Mouse (Mus musculus) embryonic facial prominence, embryonic 14.5 days (tissue): ENCODE measurements around the gene Anp32b. TPM values are rescaled to one million over a fixed set of nuclear protein-coding genes. Genes with fewer than 3 reads are reported as not detected.
A peak's percentile ranks its signal among the peaks of the same experiment; 100 is the strongest.

Source experiments
- ATAC-seq: fragments of 200-750 bp; cut with Nextera tagmentation; 2 replicates; pipeline ENCODE4 v1.8.0; 2017; ENCODE audit warnings: low read depth, moderate number of reproducible peaks, moderate TSS enrichment
- DNase-seq: peaks from one replicate; pipeline ENCODE4 v3.0.0-alpha.2; 2015; ENCODE audit warnings: low spot score
- H3K27ac ChIP-seq: fragments of 300-500 bp; sonication (generic); replicated peaks from 2 replicates; pipeline ENCODE4 v1.5.1; 2014; ENCODE audit warnings: low read depth, mild to moderate bottlenecking, low read length, moderate library complexity
- H3K27me3 ChIP-seq: fragments of 300-500 bp; sonication (generic); replicated peaks from 2 replicates; pipeline ENCODE4 v1.6.1; 2014; ENCODE audit warnings: low read length; ENCODE audit not compliant: control insufficient read depth, insufficient read depth
- H3K36me3 ChIP-seq: fragments of 300-500 bp; sonication (generic); 2 replicates; pipeline ENCODE4 v1.6.1; 2014; ENCODE audit warnings: low read length, mixed read lengths; ENCODE audit not compliant: control insufficient read depth, insufficient read depth
- H3K4me1 ChIP-seq: fragments of 300-500 bp; sonication (generic); 2 replicates; pipeline ENCODE4 v1.6.1; 2014; ENCODE audit warnings: antibody characterized with exemption, low read length; ENCODE audit not compliant: control insufficient read depth, insufficient read depth
- H3K4me2 ChIP-seq: fragments of 300-500 bp; sonication (generic); 2 replicates; pipeline ENCODE4 v1.6.1; 2014; ENCODE audit warnings: low read depth, mild to moderate bottlenecking, low read length, moderate library complexity, mixed read lengths
- H3K4me3 ChIP-seq: fragments of 300-500 bp; sonication (generic); 2 replicates; pipeline ENCODE4 v1.5.1; 2014; ENCODE audit warnings: low read depth, mild to moderate bottlenecking, low read length
- H3K9ac ChIP-seq: fragments of 300-500 bp; sonication (generic); 2 replicates; pipeline ENCODE4 v1.6.1; 2014; ENCODE audit warnings: low read depth, mild to moderate bottlenecking, low read length, moderate library complexity, mixed read lengths
- H3K9me3 ChIP-seq: fragments of 300-500 bp; sonication (generic); 2 replicates; pipeline ENCODE4 v1.6.1; 2016; ENCODE audit warnings: low read length; ENCODE audit not compliant: control insufficient read depth
- WGBS: fragments of 180-500 bp; shearing (Covaris S2); extraction: QIAGEN DNeasy Blood & Tissue Kit; methylation state at CpG from one replicate; pipeline ENCODE4 v1.1.7; 2014; 5-methylcytosine and 5-hydroxymethylcytosine counted together
- polyA plus RNA-seq: library from polyadenylated mRNA; unstranded; fragments of >200 nt; fragmentation: Nextera tagmentation; extraction: Ambion mirVana; gene quantifications from 2 replicates; pipeline ENCODE4 v1.2.1, GENCODE M21; 2014

Gene Anp32b
- polyA plus RNA-seq, 1 experiment from 2014 or later, result 238 TPM

DNA sequence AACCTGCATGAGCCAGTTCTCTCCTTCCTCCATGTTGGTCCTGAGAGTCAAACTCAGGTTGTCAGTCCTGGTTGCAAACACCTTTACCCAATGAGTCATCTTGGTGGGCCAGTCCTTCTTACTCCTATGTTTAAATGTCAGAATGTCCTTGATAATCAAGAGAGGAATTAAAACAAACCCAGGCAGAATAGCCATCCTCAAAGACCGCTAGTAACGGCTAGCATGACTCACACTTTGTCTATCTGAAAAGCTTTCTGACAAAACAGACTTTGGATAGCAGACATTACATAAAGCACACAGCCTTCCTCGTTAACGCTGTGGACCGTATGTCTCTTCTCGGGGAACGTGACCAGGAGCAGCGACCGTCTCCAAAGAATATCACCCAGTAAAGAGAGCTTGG lies 31.9 kb upstream of the Anp32b start:
- Histone ChIP-seq H3K9me3 (no peaks in the 10 kb centered on the region; the same call in 1 of the 2 replicates), H3K4me2 (no peak overlapping the region), H3K9ac (no peak overlapping the region), H3K27me3 (no peaks in the 10 kb centered on the region), H3K4me1 (no peaks in the 10 kb centered on the region), H3K4me3 (no peak overlapping the region), H3K27ac (no peak overlapping the region), H3K36me3 (no peaks in the 10 kb centered on the region)
- no peak for ATAC-seq
- 84% methylated on average over 9 of the region's 9 CpGs for WGBS
- DNase-seq, result no peak

- Histone ChIP-seq H3K4me1 (no peaks in the 10 kb centered on the region), H3K9me3 (no peaks in the 10 kb centered on the region), H3K36me3 (no peaks in the 10 kb centered on the region), H3K9ac (no peak overlapping the region), H3K27ac (no peak overlapping the region), H3K4me2 (no peak overlapping the region), H3K4me3 (no peak overlapping the region), H3K27me3 (no peaks in the 10 kb centered on the region)
- no peak for ATAC-seq
- no peak for DNase-seq
- WGBS, result 76% methylated on average over 8 of the region's 8 CpGs
Measured at GRCm38 (mm10) chr4:46422625-46423024, 28.1 kb upstream of the Anp32b start.

- no peak for ATAC-seq
- no peak overlapping the region for H3K4me3 ChIP-seq
- no peak overlapping the region for H3K4me2 ChIP-seq
- H3K27ac ChIP-seq, result no peak overlapping the region
- no peak overlapping the region for H3K9ac ChIP-seq
- H3K36me3 ChIP-seq, result no peaks in the 10 kb centered on the region
- peak; percentile 25 for DNase-seq
- no peaks in the 10 kb centered on the region for H3K9me3 ChIP-seq
- WGBS, result 59% methylated on average over 10 of the region's 10 CpGs
- no peaks in the 10 kb centered on the region for H3K4me1 ChIP-seq
- H3K27me3 ChIP-seq, result no peaks in the 10 kb centered on the region
Measured at GRCm38 (mm10) chr4:46428903-46429499, 21.7 kb upstream of the Anp32b start.

- Histone ChIP-seq H3K9ac (no peak overlapping the region), H3K36me3 (no peaks in the 10 kb centered on the region), H3K4me2 (no peak overlapping the region), H3K4me3 (no peak overlapping the region), H3K27ac (no peak overlapping the region), H3K4me1 (no peaks in the 10 kb centered on the region), H3K9me3 (no peaks in the 10 kb centered on the region), H3K27me3 (no peaks in the 10 kb centered on the region)
- WGBS, result 87% methylated on average over 12 of the region's 12 CpGs
- ATAC-seq (no peak), DNase-seq (no peak)
Measured at GRCm38 (mm10) chr4:46432339-46433036, 18.2 kb upstream of the Anp32b start.

- H3K27ac ChIP-seq, result no peak overlapping the region
- H3K27me3 ChIP-seq, result no peaks in the 10 kb centered on the region
- H3K4me2 ChIP-seq, result no peak overlapping the region
- H3K9me3 ChIP-seq, result no peaks in the 10 kb centered on the region
- no peak overlapping the region for H3K4me3 ChIP-seq
- WGBS, result 70% methylated on average over 4 of the region's 4 CpGs
- no peak overlapping the region for H3K9ac ChIP-seq
- H3K36me3 ChIP-seq, result no peaks in the 10 kb centered on the region
- DNase-seq (no peak), ATAC-seq (no peak)
- no peaks in the 10 kb centered on the region for H3K4me1 ChIP-seq
Measured at GRCm38 (mm10) chr4:46442501-46442900, 8.2 kb upstream of the Anp32b start.

DNA sequence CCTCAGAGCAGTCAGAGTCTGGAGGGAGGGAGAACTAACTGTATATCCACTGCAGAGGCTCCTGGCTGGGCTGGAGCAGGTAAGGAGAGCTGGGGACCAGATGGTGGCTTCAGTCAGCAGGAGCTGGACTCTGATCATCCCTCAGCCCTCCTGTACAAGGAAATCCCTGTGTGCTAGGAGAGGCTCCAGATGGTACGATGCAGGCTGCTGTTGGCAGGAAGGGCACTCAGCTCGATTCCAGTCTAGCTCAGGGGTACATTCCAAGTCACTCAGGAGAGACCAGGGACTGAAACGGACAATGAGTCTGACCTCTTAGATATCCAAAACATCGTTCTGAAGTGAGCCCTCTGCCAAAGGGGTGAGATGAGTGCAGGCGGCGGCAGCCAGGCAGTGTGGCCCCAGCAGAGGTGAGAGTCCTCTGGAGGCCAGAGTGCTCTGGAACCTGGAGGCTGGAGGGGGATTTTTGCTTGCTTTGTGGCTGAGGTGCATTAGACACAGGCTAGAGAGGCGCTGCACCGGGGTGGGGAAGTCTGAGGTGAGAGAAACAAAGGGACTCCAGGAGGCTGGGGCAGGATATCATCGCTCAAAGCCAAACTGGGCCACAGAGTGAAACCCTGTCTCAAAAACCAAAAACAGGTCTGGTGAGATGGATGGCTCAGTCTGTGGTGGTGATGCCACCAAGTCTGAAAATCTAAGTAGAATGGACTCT lies 5.3 kb upstream of the Anp32b start:
- H3K4me1 ChIP-seq, result no peaks in the 10 kb centered on the region
- H3K27ac ChIP-seq, result no peak overlapping the region
- no peak overlapping the region for H3K4me2 ChIP-seq
- H3K9me3 ChIP-seq, result no peaks in the 10 kb centered on the region
- H3K36me3 ChIP-seq, result no peaks in the 10 kb centered on the region
- no peak for DNase-seq
- H3K9ac ChIP-seq, result no peak overlapping the region
- WGBS, result 35% methylated on average over 9 of the region's 9 CpGs
- no peak overlapping the region for H3K4me3 ChIP-seq
- H3K27me3 ChIP-seq, result no peaks in the 10 kb centered on the region
- peak; percentile 19; the same call in 1 of the 2 replicates for ATAC-seq

- no peaks in the 10 kb centered on the region for H3K9me3 ChIP-seq
- no peak overlapping the region for H3K4me3 ChIP-seq
- H3K4me2 ChIP-seq, result no peak overlapping the region
- H3K36me3 ChIP-seq, result no peaks in the 10 kb centered on the region
- no peaks in the 10 kb centered on the region for H3K4me1 ChIP-seq
- H3K27ac ChIP-seq, result no peak overlapping the region
- DNase-seq (no peak), ATAC-seq (no peak)
- no peaks in the 10 kb centered on the region for H3K27me3 ChIP-seq
- 79% methylated on average over 1 of the region's 1 CpGs for WGBS
- no peak overlapping the region for H3K9ac ChIP-seq
Measured at GRCm38 (mm10) chr4:46447461-46447860, 3.2 kb upstream of the Anp32b start.

GRCm38 (mm10) chr4:46448886-46449285 lies 1.8 kb upstream of the Anp32b start:
- ATAC-seq, result no peak
- H3K4me1 ChIP-seq, result peaks cover 13% of the 10 kb centered on the region
- no peak overlapping the region for H3K27ac ChIP-seq
- no peaks in the 10 kb centered on the region for H3K9me3 ChIP-seq
- H3K27me3 ChIP-seq, result no peaks in the 10 kb centered on the region
- WGBS, result 27% methylated on average over 6 of the region's 6 CpGs
- DNase-seq, result no peak
- H3K9ac ChIP-seq, result no peak overlapping the region
- no peak overlapping the region for H3K4me2 ChIP-seq
- no peaks in the 10 kb centered on the region for H3K36me3 ChIP-seq
- H3K4me3 ChIP-seq, result no peak overlapping the region
